Mouse (Mus musculus) kidney, adult 2 months (tissue): ENCODE measurements around the gene Cct8l1. TPM values are rescaled to one million over a fixed set of nuclear protein-coding genes. Genes with fewer than 3 reads are reported as not detected.
A peak's percentile ranks its signal among the peaks of the same experiment; 100 is the strongest.

ENCODE experiments used
- DNase-seq: peaks from one replicate; pipeline ENCODE4 v3.0.0; 2021
- H3K27ac ChIP-seq: fragments of 200-500 bp; 2 replicates; pipeline ENCODE4 v1.5.1; 2012; ENCODE audit warnings: low read depth, low read length, control low read depth, inconsistent platforms; ENCODE audit not compliant: insufficient read depth
- H3K27me3 ChIP-seq: fragments of 200-500 bp; replicated peaks from 2 replicates; pipeline ENCODE4 v1.6.1; 2012; ENCODE audit warnings: mild to moderate bottlenecking, moderate library complexity, low read length, inconsistent platforms; ENCODE audit not compliant: control insufficient read depth, insufficient read depth
- H3K36me3 ChIP-seq: fragments of 200-500 bp; 2 replicates; pipeline ENCODE4 v1.6.1; 2012; ENCODE audit warnings: mild to moderate bottlenecking, moderate library complexity, low read length, inconsistent platforms; ENCODE audit not compliant: control insufficient read depth, insufficient read depth
- H3K4me1 ChIP-seq: fragments of 200-500 bp; 2 replicates; pipeline ENCODE4 v1.6.1; 2011; ENCODE audit warnings: low read length; ENCODE audit not compliant: control insufficient read depth, insufficient read depth
- H3K4me3 ChIP-seq: fragments of 200-500 bp; 2 replicates; pipeline ENCODE4 v1.5.1; 2011; ENCODE audit warnings: mild to moderate bottlenecking, low read depth, low read length, control low read depth; ENCODE audit not compliant: insufficient read depth
- CTCF ChIP-seq: fragments of 200-500 bp; conservative IDR thresholded peaks from 2 replicates; pipeline ENCODE4 v1.5.1; 2011; ENCODE audit warnings: low read depth, mild to moderate bottlenecking, control low read depth, low read length, moderate library complexity, mixed read lengths; ENCODE audit not compliant: insufficient read depth, insufficient read length
- POLR2A ChIP-seq: fragments of 200-500 bp; IDR thresholded peaks from one replicate; pipeline ENCODE4 v1.6.1; 2011; ENCODE audit warnings: low read depth, low read length, control low read depth
- WGBS: fragments of 180-500 bp; shearing (Covaris S2); methylation state at CpG from one replicate; pipeline ENCODE4 v1.1.7; 2018; 5-methylcytosine and 5-hydroxymethylcytosine counted together
- polyA plus RNA-seq: library from polyadenylated mRNA; depleted of rRNA; stranded (reverse); fragments of >200 nt; gene quantifications from 2 replicates; pipeline ENCODE4 v1.2.3, GENCODE M21; 2012

Cct8l1 gene
- polyA plus RNA-seq, 1 experiment, result 0.03 TPM

- TF ChIP-seq CTCF, result no peak
- no peak for TF ChIP-seq POLR2A
- H3K4me3 ChIP-seq, result no peak overlapping the region
- no peak for DNase-seq
- H3K27ac ChIP-seq, result no peak overlapping the region
- H3K36me3 ChIP-seq, result no peaks in the 10 kb centered on the region
- no peaks in the 10 kb centered on the region for H3K27me3 ChIP-seq
- 86% methylated on average over 5 of the region's 5 CpGs for WGBS
- H3K4me1 ChIP-seq, result no peaks in the 10 kb centered on the region
These were observed 1.7 kb downstream of the Cct8l1 start for GRCm38 (mm10) chr5:25517550-25517949.

- Histone ChIP-seq H3K27ac (no peak overlapping the region), H3K27me3 (no peaks in the 10 kb centered on the region), H3K36me3 (no peaks in the 10 kb centered on the region), H3K4me1 (no peaks in the 10 kb centered on the region), H3K4me3 (no peak overlapping the region)
- 68% methylated on average over 3 of the region's 3 CpGs for WGBS
- TF ChIP-seq CTCF (no peak), POLR2A (no peak)
- no peak for DNase-seq
These were observed 4.0 kb downstream of the Cct8l1 start for GRCm38 (mm10) chr5:25519820-25520219.

- Histone ChIP-seq H3K4me3 (no peak overlapping the region), H3K36me3 (no peaks in the 10 kb centered on the region), H3K27ac (no peak overlapping the region), H3K4me1 (no peaks in the 10 kb centered on the region), H3K27me3 (no peaks in the 10 kb centered on the region)
- no peak for DNase-seq
- 84% methylated on average over 5 of the region's 5 CpGs for WGBS
- TF ChIP-seq POLR2A (no peak), CTCF (no peak)
These were observed 5.6 kb downstream of the Cct8l1 start for GRCm38 (mm10) chr5:25521461-25521860.

- TF ChIP-seq CTCF (no peak), POLR2A (no peak)
- Histone ChIP-seq H3K4me3 (no peak overlapping the region), H3K27me3 (no peaks in the 10 kb centered on the region), H3K27ac (no peak overlapping the region), H3K36me3 (no peaks in the 10 kb centered on the region), H3K4me1 (0 out of 2 replicates have a peak, but pooled peaks cover 4% of the 10 kb centered on the region)
- DNase-seq, result peak; percentile 40
- 49% methylated on average over 5 of the region's 5 CpGs for WGBS
These were observed 10.2 kb downstream of the Cct8l1 start for GRCm38 (mm10) chr5:25526116-25526515.

GRCm38 (mm10) chr5:25526926-25527325, 11.1 kb downstream of the Cct8l1 start:
- WGBS, result 62% methylated on average over 4 of the region's 4 CpGs
- no peak for DNase-seq
- TF ChIP-seq POLR2A, result no peak
- TF ChIP-seq CTCF, result no peak
- Histone ChIP-seq H3K27me3 (no peaks in the 10 kb centered on the region), H3K27ac (no peak overlapping the region), H3K4me1 (0 out of 2 replicates have a peak, but pooled peaks cover 4% of the 10 kb centered on the region), H3K36me3 (no peaks in the 10 kb centered on the region), H3K4me3 (no peak overlapping the region)

- H3K27me3 ChIP-seq, result no peaks in the 10 kb centered on the region
- no peak overlapping the region for H3K4me3 ChIP-seq
- DNase-seq, result no peak
- WGBS, result 92% methylated on average over 1 of the region's 1 CpGs
- TF ChIP-seq CTCF, result no peak
- H3K36me3 ChIP-seq, result no peaks in the 10 kb centered on the region
- H3K4me1 ChIP-seq, result 0 out of 2 replicates have a peak, but pooled peaks cover 4% of the 10 kb centered on the region
- H3K27ac ChIP-seq, result no peak overlapping the region
These were observed 12.1 kb downstream of the Cct8l1 start for GRCm38 (mm10) chr5:25527971-25528370.

- H3K36me3 ChIP-seq, result no peaks in the 10 kb centered on the region
- peak; percentile 5 for DNase-seq
- 12% methylated on average over 22 of the region's 22 CpGs for WGBS
These were observed 13.1 kb downstream of the Cct8l1 start for GRCm38 (mm10) chr5:25528851-25529528.

More at GRCm38 (mm10) chr5:25528851-25529528, 13.1 kb downstream of the Cct8l1 start:
- TF ChIP-seq POLR2A (peak; percentile 68), CTCF (no peak)
- Histone ChIP-seq H3K27me3 (no peaks in the 10 kb centered on the region), H3K4me3 (peak overlapping the region; percentile 93), H3K27ac (peak overlapping the region; percentile 73; the same call in 1 of the 2 replicates), H3K4me1 (0 out of 2 replicates have a peak, but pooled peaks cover 4% of the 10 kb centered on the region)
